Mouse (Mus musculus): ENCODE measurements around the gene Tmc1.

Tmc1 gene

DNA sequence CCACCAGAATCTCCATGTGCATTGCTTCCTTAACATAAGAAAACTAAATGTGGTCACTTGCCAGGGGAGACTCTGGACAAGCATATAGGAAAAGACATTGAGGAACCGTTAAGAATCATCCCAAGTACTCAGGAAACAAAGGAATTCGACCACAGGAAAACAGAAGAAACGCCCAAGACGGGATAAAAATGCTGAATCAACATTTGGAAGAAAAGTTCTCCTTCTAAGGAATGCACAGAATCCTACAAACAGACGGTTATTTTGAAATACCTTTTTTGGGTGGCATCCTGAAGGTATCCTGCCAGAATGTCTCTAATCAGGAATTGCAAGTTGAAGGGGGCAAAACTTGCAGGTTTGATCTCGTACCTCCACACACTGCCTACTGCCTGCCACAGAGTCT is at the start of gene Tmc1:
Gene Tmc1 (minus strand): TSS at position 329 of the 400 bp plus-strand sequence.
- no peak for DNase-seq

- no peak for DNase-seq
These were observed 47.5 kb upstream of the Tmc1 start for GRCm38 (mm10) chr19:21001552-21001951.

DNA sequence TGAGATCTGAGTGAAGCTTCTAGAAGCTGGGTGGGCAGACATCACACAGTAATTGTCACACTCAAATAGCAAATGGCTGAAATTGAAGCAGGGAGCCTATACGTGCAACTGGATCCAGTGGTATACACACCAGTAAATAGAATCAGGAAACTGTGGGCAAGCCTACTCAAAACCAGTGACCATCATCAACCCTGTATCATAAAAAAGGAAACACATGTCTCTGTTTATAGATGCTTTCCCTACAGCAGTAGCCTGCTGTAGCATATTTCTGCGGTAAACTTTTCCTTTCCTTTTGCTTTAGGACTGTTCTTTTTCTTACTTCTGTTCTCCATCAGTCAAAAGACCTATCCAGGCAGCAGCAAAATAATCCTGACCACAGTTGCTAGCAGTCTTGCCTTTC is 25.2 kb upstream of the Tmc1 start:
- DNase-seq: no peak

DNA sequence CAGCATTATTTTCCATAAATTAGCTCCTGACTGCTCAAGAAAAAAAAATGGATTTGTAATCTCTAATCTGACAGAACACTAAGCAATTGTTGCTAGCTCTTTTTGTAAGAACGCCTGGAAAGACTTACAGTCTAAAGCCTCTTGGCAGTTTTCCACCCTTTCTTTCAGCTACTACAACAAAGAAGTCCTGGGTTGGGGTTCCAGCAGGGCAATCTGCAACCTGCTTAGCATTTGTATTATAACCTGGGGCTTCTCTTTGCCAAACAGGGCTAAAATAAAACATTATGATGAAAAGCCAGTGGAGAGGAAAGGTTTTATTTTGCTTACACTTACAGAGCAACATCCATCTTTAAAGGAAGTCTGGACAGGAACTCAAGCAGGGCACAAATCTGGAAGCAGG is 24.1 kb upstream of the Tmc1 start:
- DNase-seq: no peak

DNA sequence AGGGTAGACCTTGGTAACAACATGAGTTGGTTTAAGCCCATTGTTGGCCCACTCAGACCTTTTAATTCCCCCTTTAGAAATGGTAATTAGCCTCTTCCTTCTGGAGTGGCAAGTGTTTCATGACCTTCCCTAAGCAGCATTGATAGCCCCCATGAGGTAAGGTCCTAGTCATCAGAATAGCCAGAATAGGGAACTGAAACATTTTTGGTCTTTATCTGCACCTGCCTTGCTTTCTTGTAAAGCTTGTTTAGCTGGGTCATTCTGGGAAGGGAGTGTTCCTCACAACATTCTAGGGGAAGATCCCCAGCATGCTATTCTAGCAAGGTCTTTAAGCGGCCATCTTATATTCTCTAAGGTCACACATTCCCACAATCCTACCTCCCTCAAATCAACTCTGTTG is 17.9 kb upstream of the Tmc1 start:
- DNase-seq: no peak

DNA sequence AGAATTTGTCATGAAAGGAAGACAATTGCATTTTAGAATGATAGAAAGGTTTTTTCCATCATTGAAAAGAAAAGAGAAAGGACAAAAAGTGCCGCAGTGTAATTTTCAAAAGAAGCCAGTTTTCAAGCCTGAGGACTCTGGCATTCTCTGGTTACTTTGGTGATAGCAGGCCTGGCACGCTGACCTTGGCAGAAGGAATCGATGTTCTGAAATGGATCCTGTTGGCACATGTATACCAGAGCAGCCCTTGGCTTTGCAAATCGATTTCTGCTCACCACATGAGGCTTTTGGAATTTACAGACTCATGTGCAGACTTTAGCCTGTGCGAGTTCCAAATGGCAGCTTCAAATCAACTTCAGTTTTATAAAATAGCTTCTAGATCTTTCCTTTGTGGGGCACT is 813 bp upstream of the Tmc1 start:
- DNase-seq: no peak

DNA sequence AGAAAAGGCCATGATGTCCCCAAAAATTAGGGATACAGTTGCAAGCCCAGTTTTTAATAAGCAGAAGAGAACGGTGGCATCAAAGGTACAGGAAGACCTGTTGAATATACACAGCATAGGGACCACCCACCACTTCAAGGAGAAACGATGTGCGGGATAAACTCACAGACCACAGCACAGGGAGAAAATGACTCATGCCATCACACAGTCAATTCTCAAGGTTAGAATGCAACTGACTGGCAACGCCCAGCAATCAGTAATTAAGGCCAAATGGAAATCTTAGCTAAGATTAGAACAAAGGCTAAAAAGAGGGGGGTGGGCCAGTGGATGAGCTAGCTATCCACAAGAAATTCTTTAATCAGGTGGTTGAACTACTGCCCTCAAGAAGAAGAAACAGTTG is 9.6 kb downstream of the Tmc1 start:
- no peak for DNase-seq

GRCm38 (mm10) chr19:20924282-20924681 is 29.7 kb downstream of the Tmc1 start:
- no peak for DNase-seq

GRCm38 (mm10) chr19:20923336-20924211 is 30.4 kb downstream of the Tmc1 start:
- no peak for DNase-seq

DNA sequence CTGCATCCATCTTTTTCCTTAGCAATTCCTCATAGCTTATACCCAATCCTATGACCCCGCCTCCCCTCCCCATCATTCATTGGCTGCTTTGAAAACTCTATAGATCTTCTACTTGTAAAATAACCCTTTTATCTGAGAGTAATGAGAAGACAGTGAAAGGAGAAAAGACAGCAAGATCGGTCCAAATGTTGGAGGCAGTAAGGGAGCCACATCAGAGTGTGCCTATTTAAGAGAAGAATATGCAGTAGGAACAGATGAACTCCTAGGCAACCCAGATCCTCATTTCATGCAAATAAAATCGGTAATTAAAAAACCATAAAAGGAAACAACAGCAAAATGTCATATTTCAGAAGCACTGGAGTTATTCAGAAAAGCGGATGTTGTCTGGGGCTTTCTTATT is 35.8 kb downstream of the Tmc1 start:
- DNase-seq: no peak

DNA sequence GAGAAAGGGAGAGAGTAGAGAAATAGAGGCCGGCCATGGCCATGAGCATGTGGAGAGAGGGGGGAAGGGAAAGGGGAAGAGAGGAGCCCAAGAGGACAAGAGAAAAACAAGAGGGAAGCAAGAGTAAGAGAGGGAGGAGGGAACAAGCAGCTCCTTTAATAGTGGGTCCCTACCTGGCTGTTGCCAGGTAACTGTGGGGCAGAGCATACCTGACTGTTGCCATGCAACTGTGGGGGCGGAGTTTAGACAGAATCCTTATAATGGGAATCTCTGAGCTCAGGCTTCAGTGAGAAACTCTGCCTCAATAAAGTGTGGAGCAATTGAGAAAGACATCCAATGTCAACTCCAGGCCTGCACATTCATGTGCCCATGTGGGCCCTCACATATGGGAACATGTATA is 38.9 kb downstream of the Tmc1 start:
- DNase-seq: no peak

GRCm38 (mm10) chr19:20910356-20910755 is 43.6 kb downstream of the Tmc1 start:
- no peak for DNase-seq

DNA sequence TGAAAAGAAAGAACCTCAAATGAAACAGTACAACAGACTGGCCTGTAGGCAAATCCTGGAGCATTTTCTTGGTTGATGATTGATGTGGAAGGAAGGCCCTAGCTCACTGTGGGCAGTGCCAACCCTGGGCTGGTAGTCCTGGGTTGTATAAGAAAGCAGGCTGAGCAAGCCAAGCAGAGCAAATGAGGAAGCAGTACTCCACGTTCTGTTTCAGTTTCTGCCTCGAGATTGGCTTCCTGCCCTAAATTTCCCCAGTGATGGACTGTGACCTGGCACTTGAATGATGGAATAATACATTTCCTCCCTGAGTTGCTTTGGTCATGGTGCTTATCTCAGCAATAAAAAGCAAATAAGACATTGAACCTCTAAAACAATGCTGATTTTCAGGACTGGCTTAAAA is 72.8 kb downstream of the Tmc1 start:
- no peak for DNase-seq

- DNase-seq: no peak
These were observed 78.1 kb downstream of the Tmc1 start for GRCm38 (mm10) chr19:20875881-20876280.

DNA sequence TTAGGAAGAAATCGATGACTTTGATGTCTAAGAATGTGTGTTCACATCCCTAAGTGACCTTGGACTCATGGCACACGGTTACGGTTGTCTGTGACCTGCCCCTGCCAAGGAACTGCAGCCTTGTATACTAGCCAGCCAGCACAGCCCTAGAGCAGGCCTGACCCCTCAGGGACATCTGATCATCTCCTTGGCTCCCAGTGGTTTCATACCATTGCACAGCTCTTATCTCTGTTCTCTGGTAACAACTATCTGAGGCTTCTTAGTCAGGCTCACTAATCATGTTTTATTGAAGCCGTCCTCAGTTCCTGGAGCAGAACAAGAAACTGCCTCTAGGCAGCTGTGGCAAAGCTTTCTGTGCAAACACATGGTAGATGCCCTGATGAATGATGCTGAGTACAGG is 92.2 kb downstream of the Tmc1 start:
- DNase-seq: no peak

DNA sequence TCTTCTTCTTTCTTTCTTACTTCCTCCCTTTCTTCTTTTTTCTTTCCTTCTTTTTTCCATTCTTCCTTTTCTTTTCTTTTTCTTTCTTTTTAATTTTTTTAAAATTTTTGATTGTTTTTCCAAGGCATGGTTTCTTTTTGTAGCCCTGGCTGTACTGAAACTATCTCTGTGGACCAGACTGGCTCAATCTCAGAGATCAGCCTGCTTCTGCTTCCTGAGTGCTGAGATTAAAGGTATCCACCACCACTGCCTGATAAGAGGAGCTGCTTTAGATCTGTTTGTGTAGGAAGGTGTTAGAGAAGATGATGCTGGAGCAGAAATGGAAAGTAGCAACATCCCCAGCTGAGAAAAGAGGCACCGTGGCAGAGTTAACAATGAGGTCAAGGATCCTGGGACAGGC is 93.7 kb downstream of the Tmc1 start:
- no peak for DNase-seq

DNA sequence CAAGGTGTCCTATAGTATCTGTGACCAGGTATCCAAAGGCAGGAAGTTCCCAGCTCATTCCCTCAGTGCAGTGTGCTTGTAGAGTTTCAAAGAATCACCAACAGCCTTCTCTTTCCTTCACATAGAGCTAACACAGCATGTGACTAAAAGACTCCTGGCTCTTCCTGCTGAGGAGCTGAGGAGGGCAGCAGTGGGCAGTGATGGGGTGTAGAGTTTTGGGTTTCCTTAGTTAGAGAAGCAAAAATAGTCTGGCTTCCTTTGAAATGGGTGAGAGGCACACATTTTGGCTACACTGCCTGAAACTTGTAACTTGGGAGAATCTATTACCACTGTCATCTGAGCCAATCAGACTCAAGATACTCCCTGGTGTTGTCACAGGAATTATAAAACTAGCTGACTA is 96.2 kb downstream of the Tmc1 start:
- no peak for DNase-seq

GRCm38 (mm10) chr19:20848906-20849305 is 105.1 kb downstream of the Tmc1 start:
- no peak for DNase-seq

DNA sequence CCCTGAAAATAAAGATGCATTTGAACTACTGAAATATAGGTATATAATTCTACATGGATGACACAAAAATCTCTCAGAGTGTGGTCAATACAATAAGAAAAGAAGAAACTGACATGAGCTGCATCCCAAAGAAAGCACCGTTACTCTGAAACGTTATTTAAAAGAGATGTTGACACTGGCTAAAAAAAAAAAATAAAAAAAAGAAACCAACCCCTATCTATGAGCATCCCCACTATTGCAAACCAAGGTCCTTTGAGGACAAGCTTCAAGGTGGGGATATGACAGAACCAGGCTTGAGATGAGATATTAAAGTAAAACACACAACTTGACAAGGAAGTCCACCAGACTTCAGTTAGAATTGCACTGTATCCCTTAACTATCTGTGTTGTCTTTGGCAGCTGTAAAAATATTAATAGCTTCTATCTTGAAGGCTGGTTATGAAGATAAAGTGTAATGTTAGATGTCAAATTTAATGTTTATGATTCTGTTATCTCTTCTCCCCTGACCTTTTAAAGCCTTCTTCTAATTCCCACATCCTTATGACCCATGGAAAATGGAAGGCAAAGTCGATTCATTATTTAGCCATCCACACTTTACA is 106.4 kb downstream of the Tmc1 start:
- DNase-seq: no peak

DNA sequence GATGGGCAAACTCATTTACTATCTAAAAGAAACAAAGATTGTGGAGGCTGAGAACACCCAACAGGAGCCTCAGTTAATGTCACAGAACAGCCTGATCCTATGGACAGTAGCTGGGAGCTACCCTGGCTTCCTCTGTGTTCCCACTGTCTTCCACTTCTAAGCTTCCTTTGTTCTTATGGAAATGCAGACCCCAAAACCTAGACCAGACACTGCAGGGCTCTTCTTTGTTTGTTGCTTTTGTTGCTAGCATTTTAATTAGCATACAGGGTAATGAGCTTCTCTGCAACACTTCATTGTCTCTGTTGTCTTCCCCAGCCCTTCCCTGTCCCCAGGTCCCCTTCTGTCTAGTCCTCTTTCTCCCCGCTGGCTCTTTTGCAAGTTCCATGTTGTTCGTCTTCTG is 116.6 kb downstream of the Tmc1 start:
- no peak for DNase-seq

GRCm38 (mm10) chr19:20836055-20836845 is 117.8 kb downstream of the Tmc1 start:
- no peak for DNase-seq

GRCm38 (mm10) chr19:20834895-20835294 is 119.1 kb downstream of the Tmc1 start:
- DNase-seq: no peak

DNA sequence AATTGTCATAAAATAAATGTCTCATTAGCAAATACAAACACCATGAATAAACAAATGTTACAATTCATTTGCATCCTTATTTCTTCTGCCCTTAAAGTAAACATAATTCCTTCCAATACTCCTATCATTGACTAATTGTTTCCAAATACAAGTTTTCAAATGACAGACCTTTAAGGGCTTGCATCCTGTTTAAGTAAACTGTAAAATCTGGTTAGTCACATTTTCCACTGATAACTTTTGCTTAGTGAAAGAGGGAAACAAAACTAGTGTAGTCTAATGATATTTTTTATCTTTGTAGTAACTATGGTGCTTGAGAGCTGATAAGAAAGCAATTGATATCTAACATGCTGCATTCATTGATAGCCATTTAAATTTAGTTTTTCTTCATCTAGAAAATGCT is 154.5 kb downstream of the Tmc1 start:
- DNase-seq: no peak

GRCm38 (mm10) chr19:20797558-20798101 is 156.4 kb downstream of the Tmc1 start:
- DNase-seq: peak; percentile 26

Data from right cerebral cortex, adult 18-20 months (tissue).